32 mouse cellular contexts compared by ENCODE assay signal in the genomic region with DNA sequence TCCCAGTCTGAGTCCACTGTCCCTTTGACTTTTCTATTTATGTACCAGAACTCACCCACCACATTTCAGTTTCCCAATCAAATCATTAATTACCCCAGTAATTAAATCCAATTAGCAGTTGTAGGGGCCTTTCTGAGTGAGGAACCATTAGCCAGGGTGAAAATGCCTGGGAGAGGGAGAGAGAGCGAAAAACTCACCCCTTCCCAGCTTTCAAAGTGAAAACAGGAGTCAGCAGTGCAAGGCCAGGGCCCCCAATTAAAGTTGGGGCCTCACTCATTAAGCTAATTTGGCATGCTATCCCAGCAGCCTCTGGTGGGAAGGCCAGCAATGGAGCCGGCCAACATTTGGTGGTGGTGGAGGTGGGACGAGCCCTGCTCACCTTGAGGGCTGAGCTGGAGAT. TPM values are rescaled to one million over a fixed set of nuclear protein-coding genes. Genes with fewer than 3 reads are reported as not detected.
DNase-seq lines count a peak whose midpoint lies in the region; ATAC-seq and TF ChIP-seq lines count a peak whose summit lies in the region.
"Had no signal": no experiment of that assay in that cellular context is flagged by ENCODE, and none has a peak within 500 bp of the region (broad histone marks: within the 10 kb centered on the region; RNA-seq: fewer than 3 reads in every experiment).

No protein-coding gene starts in this region.

- no peak for TF ChIP-seq CTCF in lung, postnatal 0 days (IDR thresholded peaks at IDR 0.05)

- no peak overlapping the region for H3K27ac ChIP-seq in forebrain, embryonic 14.5 days (ENCODE audit: low read depth, low read length)
- no peak overlapping the region for H3K27ac ChIP-seq in forebrain, embryonic 10.5 days
- 0 out of 2 replicates have a peak overlapping the region, but pooled peaks have one; percentile 16 for H3K27ac ChIP-seq in stomach, embryonic 15.5 days
- no peak overlapping the region for H3K27ac ChIP-seq in lung, postnatal 0 days (ENCODE audit: low read length)
- H3K27ac ChIP-seq: heart, adult 2 months; hindbrain, embryonic 13.5 days; layer of hippocampus, adult 2 months; liver, embryonic 14.5 days; neural tube, embryonic 12.5 days had no signal

- H3K4me1 ChIP-seq in forebrain, embryonic 14.5 days (ENCODE audit: control insufficient read depth, insufficient read depth, low read length) = peaks cover 11% of the 10 kb centered on the region
- peaks cover 86% of the 10 kb centered on the region for H3K4me1 ChIP-seq in forebrain, embryonic 10.5 days
- H3K4me1 ChIP-seq in stomach, embryonic 15.5 days = 0 out of 2 replicates have a peak, but pooled peaks cover 7% of the 10 kb centered on the region
- H3K4me1 ChIP-seq in lung, postnatal 0 days (ENCODE audit: insufficient read depth, low read depth, low read length) = no peaks in the 10 kb centered on the region

- H3K4me2 ChIP-seq in forebrain, embryonic 14.5 days (ENCODE audit: low read length) = no peak overlapping the region
- H3K4me2 ChIP-seq in stomach, embryonic 15.5 days = no peak overlapping the region
- H3K4me2 ChIP-seq in lung, postnatal 0 days (replicated peaks; ENCODE audit: low read depth, low read length) = no peak overlapping the region
- H3K4me2 ChIP-seq: heart, embryonic 12.5 days; hindbrain, embryonic 13.5 days; midbrain, embryonic 11.5 days; neural tube, embryonic 12.5 days had no signal

- TF ChIP-seq EP300 in lung, postnatal 0 days (IDR thresholded peaks at IDR 0.05) = no peak

- H3K4me3 ChIP-seq in forebrain, embryonic 14.5 days (ENCODE audit: low read depth, low read length) = no peak overlapping the region
- H3K4me3 ChIP-seq in forebrain, embryonic 10.5 days = no peak overlapping the region
- no peak overlapping the region for H3K4me3 ChIP-seq in stomach, embryonic 15.5 days (replicated peaks)
- no peak overlapping the region for H3K4me3 ChIP-seq in lung, postnatal 0 days (ENCODE audit: low read depth, low read length)
- H3K4me3 ChIP-seq: erythroblast, embryonic 14.5 days; heart, adult 2 months; heart, embryonic 12.5 days; hindbrain, embryonic 13.5 days; layer of hippocampus, adult 2 months; myocyte; neural tube, embryonic 12.5 days had no signal

- H3K27me3 ChIP-seq in forebrain, embryonic 14.5 days (replicated peaks; ENCODE audit: control insufficient read depth, insufficient read depth, low read length) = no peaks in the 10 kb centered on the region
- no peaks in the 10 kb centered on the region for H3K27me3 ChIP-seq in forebrain, embryonic 10.5 days (ENCODE audit: poor library complexity, severe bottlenecking)
- H3K27me3 ChIP-seq in stomach, embryonic 15.5 days (replicated peaks) = no peaks in the 10 kb centered on the region
- H3K27me3 ChIP-seq in lung, postnatal 0 days (replicated peaks; ENCODE audit: insufficient read depth, low read length) = no peaks in the 10 kb centered on the region
- H3K27me3 ChIP-seq: hindbrain, embryonic 13.5 days; neural tube, embryonic 12.5 days had no signal

- peak; percentile 61 for DNase-seq in forebrain, embryonic 14.5 days (ENCODE audit: low spot score)
- no peak for DNase-seq in forebrain, embryonic 10.5 days (ENCODE audit: extremely low spot score, low spot score)
- peak; percentile 78 for DNase-seq in retina, postnatal 1 day
- no peak for DNase-seq in retina, embryonic 14.5 days (ENCODE audit: low spot score)
- no peak for DNase-seq in lung, postnatal 0 days (ENCODE audit: low spot score)
- DNase-seq in layer of hippocampus, postnatal 25 days (ENCODE audit: extremely low spot score in 1 of 2, low spot score in 1 of 2) = no peak
- DNase-seq: adrenal gland, adult 2 months; adrenal gland, postnatal 36 days; cerebellum, adult 2 months; cerebellum, postnatal 14 days; forebrain, postnatal 0 days; heart, adult 2 months; heart, postnatal 4 days; kidney, adult 11 months; kidney, postnatal 36 days; left cerebral cortex, postnatal 4 days; liver; lung, adult 2 months; lung, postnatal 14 days; thymus, adult 18-20 months; thymus, postnatal 25 days had no signal

- 12% methylated on average over 3 of the region's 3 CpGs for WGBS in forebrain, embryonic 14.5 days
- 67% methylated on average over 3 of the region's 3 CpGs for WGBS in forebrain, embryonic 10.5 days
- WGBS in stomach, embryonic 15.5 days = 73% methylated on average over 3 of the region's 3 CpGs
- 87% methylated on average over 3 of the region's 3 CpGs for WGBS in lung, postnatal 0 days

- no peaks in the 10 kb centered on the region for H3K9me3 ChIP-seq in forebrain, embryonic 14.5 days (replicated peaks; ENCODE audit: control insufficient read depth, low read length)
- H3K9me3 ChIP-seq in forebrain, embryonic 10.5 days = no peaks in the 10 kb centered on the region
- no peaks in the 10 kb centered on the region for H3K9me3 ChIP-seq in stomach, embryonic 15.5 days
- no peaks in the 10 kb centered on the region for H3K9me3 ChIP-seq in lung, postnatal 0 days (ENCODE audit: low read length)
- H3K9me3 ChIP-seq: heart, embryonic 12.5 days; hindbrain, embryonic 13.5 days; neural tube, embryonic 12.5 days had no signal

- H3K9ac ChIP-seq in forebrain, embryonic 14.5 days (ENCODE audit: low read length) = no peak overlapping the region
- no peak overlapping the region for H3K9ac ChIP-seq in stomach, embryonic 15.5 days
- no peak overlapping the region for H3K9ac ChIP-seq in lung, postnatal 0 days (replicated peaks; ENCODE audit: low read depth)
- H3K9ac ChIP-seq: forebrain, postnatal 0 days; heart, embryonic 12.5 days; liver, embryonic 14.5 days; neural tube, embryonic 12.5 days had no signal

- peak; percentile 37 for ATAC-seq in forebrain, embryonic 14.5 days
- no peak for ATAC-seq in stomach, embryonic 15.5 days (ENCODE audit: insufficient read depth, low FRiP score, low read depth)
- ATAC-seq in lung, postnatal 0 days = no peak
- ATAC-seq: CD4-positive, CD25-positive, alpha-beta regulatory T cell, adult 4 months; forebrain, postnatal 0 days; midbrain, embryonic 16.5 days had no signal

- no peaks in the 10 kb centered on the region for H3K36me3 ChIP-seq in forebrain, embryonic 14.5 days (ENCODE audit: control insufficient read depth, insufficient read depth, low read length)
- H3K36me3 ChIP-seq in forebrain, embryonic 10.5 days (replicated peaks) = no peaks in the 10 kb centered on the region; the same call in 1 of the 2 replicates
- H3K36me3 ChIP-seq in stomach, embryonic 15.5 days = no peaks in the 10 kb centered on the region
- H3K36me3 ChIP-seq in lung, postnatal 0 days (ENCODE audit: insufficient read depth, low read length) = no peaks in the 10 kb centered on the region
- H3K36me3 ChIP-seq: heart, embryonic 12.5 days; hindbrain, embryonic 13.5 days; neural tube, embryonic 12.5 days had no signal

RNA-seq across cellular contexts. Expression of gene Nectin1, which starts 32.4 kb away (rescaled TPM):
- 8.5 and 10.8 TPM in 2 replicates for polyA plus RNA-seq in forebrain, embryonic 14.5 days (2014; fragmentation: Nextera tagmentation; extraction: Ambion mirVana)
- 7.4 and 7.6 TPM in 2 replicates for polyA plus RNA-seq in forebrain, embryonic 10.5 days (2016; fragmentation: Nextera tagmentation; extraction: Ambion mirVana)
- 7.0 and 9.3 TPM in 2 replicates for polyA plus RNA-seq in stomach, embryonic 15.5 days (2015; fragmentation: Nextera tagmentation; extraction: Ambion mirVana)
- 8.2 and 10.2 TPM in 2 replicates for polyA plus RNA-seq in lung, postnatal 0 days (2015; fragmentation: Nextera tagmentation; extraction: Ambion mirVana)
- 10 to 100 TPM; 83.5 to 89.1 TPM for total RNA-seq in layer of hippocampus, postnatal 25 days (2021)

Comparison
In these comparisons a context has a peak if more than half of its experiments do, and no peak if none do; other contexts are left out.
1. DNase-seq: peak in forebrain, embryonic 14.5 days (single experiment) and retina, postnatal 1 day (single experiment); none in forebrain, embryonic 10.5 days (single experiment), retina, embryonic 14.5 days (single experiment), lung, postnatal 0 days (single experiment) and layer of hippocampus, postnatal 25 days (0 of 2).